Mouse (Mus musculus): ENCODE results near the gene Grin1. TPM values are rescaled to one million over a fixed set of nuclear protein-coding genes. Genes with fewer than 3 reads are reported as not detected.

Gene Grin1
- polyA plus RNA-seq, 2 experiments: 0.02 to 0.06 TPM

GRCm38 (mm10) chr2:25333569-25333968 lies 14.6 kb upstream of the Grin1 start:
- Histone ChIP-seq H3K9ac (replicated peaks) (peak overlapping the region; percentile 93), H3K4me3 (ENCODE audit: insufficient read depth in 1 of 2, low read depth in 2 of 2, low read length in 2 of 2) (peak overlapping the region; percentile 90 to 99), H3K9me3 (ENCODE audit: control insufficient read depth, low read length) (no peaks in the 10 kb centered on the region), H3K4me1 (replicated peaks; ENCODE audit: control insufficient read depth in 2 of 2, insufficient read depth in 2 of 2, low read length in 1 of 2) (peaks cover 12 to 14% of the 10 kb centered on the region in 2 experiments), H3K27me3 (ENCODE audit: control insufficient read depth, insufficient read depth, low read length) (no peaks in the 10 kb centered on the region), H3K27ac (no peak overlapping the region; the same call in 1 of the 2 replicates), H3K36me3 (replicated peaks; ENCODE audit: control insufficient read depth, insufficient read depth, low read depth) (peaks cover 19% of the 10 kb centered on the region), H3K4me2 (ENCODE audit: low read depth) (peak overlapping the region; percentile 96)
- no peak for ATAC-seq (ENCODE audit: insufficient read depth)
- 69% methylated on average over 2 of the region's 2 CpGs for WGBS (ENCODE audit: insufficient replicate concordance)
- DNase-seq (ENCODE audit: low read depth in 3 of 3, low spot score in 3 of 3): no peak
- TF ChIP-seq EP300 (IDR thresholded peaks at IDR 0.05; ENCODE audit: low read depth): no peak
- TF ChIP-seq CTCF (IDR thresholded peaks at IDR 0.05; ENCODE audit: low read depth): no peak

- TF ChIP-seq EP300 (IDR thresholded peaks at IDR 0.05; ENCODE audit: low read depth) (no peak), CTCF (IDR thresholded peaks at IDR 0.05; ENCODE audit: low read depth) (peak; percentile 73)
- H3K4me3 ChIP-seq (ENCODE audit: insufficient read depth in 1 of 2, low read depth in 2 of 2, low read length in 2 of 2): peak within 1 kb of the TSS; percentile 90 to 99
- H3K4me2 ChIP-seq (ENCODE audit: low read depth): peak within 1 kb of the TSS; percentile 96
- H3K36me3 ChIP-seq (replicated peaks; ENCODE audit: control insufficient read depth, insufficient read depth, low read depth): peaks cover 10% of the 10 kb centered on the region
- WGBS (ENCODE audit: insufficient replicate concordance): under 1% methylated on average over 78 of the region's 78 CpGs
- DNase-seq (ENCODE audit: low read depth in 3 of 3, low spot score in 3 of 3) (peak; percentile 98 to 99 (median 99)), ATAC-seq (ENCODE audit: insufficient read depth) (peak; percentile 97)
- H3K27ac ChIP-seq: peak within 1 kb of the TSS; percentile 77
- peaks cover 12 to 14% of the 10 kb centered on the region in 2 experiments for H3K4me1 ChIP-seq (replicated peaks; ENCODE audit: control insufficient read depth in 2 of 2, insufficient read depth in 2 of 2, low read length in 1 of 2)
- H3K27me3 ChIP-seq (ENCODE audit: control insufficient read depth, insufficient read depth, low read length): no peaks in the 10 kb centered on the region; the same call in 1 of the 2 replicates
- H3K9ac ChIP-seq (replicated peaks): peak within 1 kb of the TSS; percentile 95
- H3K9me3 ChIP-seq (ENCODE audit: control insufficient read depth, low read length): no peaks in the 10 kb centered on the region
Measured at GRCm38 (mm10) chr2:25332286-25333160, 13.5 kb upstream of the Grin1 start, which contains the start of gene Man1b1. Gene Man1b1 (plus strand): TSS chr2:25332338.

GRCm38 (mm10) chr2:25331470-25331869 lies 12.5 kb upstream of the Grin1 start:
- WGBS (ENCODE audit: insufficient replicate concordance): 38% methylated on average over 9 of the region's 9 CpGs
- Histone ChIP-seq H3K27me3 (ENCODE audit: control insufficient read depth, insufficient read depth, low read length) (no peaks in the 10 kb centered on the region; the same call in 1 of the 2 replicates), H3K9ac (replicated peaks) (peak overlapping the region; percentile 95), H3K27ac (no peak overlapping the region), H3K4me3 (ENCODE audit: insufficient read depth in 1 of 2, low read depth in 2 of 2, low read length in 2 of 2) (peak overlapping the region; percentile 86 to 99), H3K9me3 (ENCODE audit: control insufficient read depth, low read length) (no peaks in the 10 kb centered on the region), H3K4me1 (replicated peaks; ENCODE audit: control insufficient read depth in 2 of 2, insufficient read depth in 2 of 2, low read length in 1 of 2) (peaks cover 12 to 14% of the 10 kb centered on the region in 2 experiments), H3K4me2 (ENCODE audit: low read depth) (peak overlapping the region; percentile 92), H3K36me3 (replicated peaks; ENCODE audit: control insufficient read depth, insufficient read depth, low read depth) (peaks cover 5% of the 10 kb centered on the region)
- no peak for DNase-seq (ENCODE audit: low read depth in 3 of 3, low spot score in 3 of 3)
- no peak for ATAC-seq (ENCODE audit: insufficient read depth)
- TF ChIP-seq CTCF (IDR thresholded peaks at IDR 0.05; ENCODE audit: low read depth) (no peak), EP300 (IDR thresholded peaks at IDR 0.05; ENCODE audit: low read depth) (no peak)

GRCm38 (mm10) chr2:25328440-25328839 lies 9.5 kb upstream of the Grin1 start:
- no peaks in the 10 kb centered on the region; the same call in 1 of the 2 replicates for H3K27me3 ChIP-seq (ENCODE audit: control insufficient read depth, insufficient read depth, low read length)
- no peaks in the 10 kb centered on the region for H3K36me3 ChIP-seq (replicated peaks; ENCODE audit: control insufficient read depth, insufficient read depth, low read depth)
- TF ChIP-seq CTCF (IDR thresholded peaks at IDR 0.05; ENCODE audit: low read depth): peak; percentile 74
- no peak for TF ChIP-seq EP300 (IDR thresholded peaks at IDR 0.05; ENCODE audit: low read depth)
- H3K9ac ChIP-seq (replicated peaks): no peak overlapping the region
- ATAC-seq (ENCODE audit: insufficient read depth) (no peak), DNase-seq (ENCODE audit: low read depth in 3 of 3, low spot score in 3 of 3) (peak in 2 of 3 experiments; percentile 36 to 43)
- peaks cover 10% of the 10 kb centered on the region in 2 experiments for H3K4me1 ChIP-seq (replicated peaks; ENCODE audit: control insufficient read depth in 2 of 2, insufficient read depth in 2 of 2, low read length in 1 of 2)
- H3K4me2 ChIP-seq (ENCODE audit: low read depth): no peak overlapping the region
- 35% methylated on average over 7 of the region's 7 CpGs for WGBS (ENCODE audit: insufficient replicate concordance)
- no peak overlapping the region for H3K27ac ChIP-seq
- H3K4me3 ChIP-seq (ENCODE audit: insufficient read depth in 1 of 2, low read depth in 2 of 2, low read length in 2 of 2): no peak overlapping the region
- no peaks in the 10 kb centered on the region for H3K9me3 ChIP-seq (ENCODE audit: control insufficient read depth, low read length)

GRCm38 (mm10) chr2:25326036-25326435 lies 7.0 kb upstream of the Grin1 start:
- no peak for DNase-seq (ENCODE audit: low read depth in 3 of 3, low spot score in 3 of 3)
- Histone ChIP-seq H3K27me3 (ENCODE audit: control insufficient read depth, insufficient read depth, low read length) (no peaks in the 10 kb centered on the region; the same call in 1 of the 2 replicates), H3K9ac (replicated peaks) (no peak overlapping the region), H3K36me3 (replicated peaks; ENCODE audit: control insufficient read depth, insufficient read depth, low read depth) (no peaks in the 10 kb centered on the region), H3K4me3 (ENCODE audit: insufficient read depth in 1 of 2, low read depth in 2 of 2, low read length in 2 of 2) (no peak overlapping the region), H3K4me1 (replicated peaks; ENCODE audit: control insufficient read depth in 2 of 2, insufficient read depth in 2 of 2, low read length in 1 of 2) (peaks cover 0 to under 1% of the 10 kb centered on the region in 2 experiments; a peak in 2 of 4 replicates), H3K9me3 (ENCODE audit: control insufficient read depth, low read length) (no peaks in the 10 kb centered on the region), H3K4me2 (ENCODE audit: low read depth) (no peak overlapping the region), H3K27ac (no peak overlapping the region)
- WGBS (ENCODE audit: insufficient replicate concordance): 61% methylated on average over 2 of the region's 2 CpGs
- TF ChIP-seq EP300 (IDR thresholded peaks at IDR 0.05; ENCODE audit: low read depth) (no peak), CTCF (IDR thresholded peaks at IDR 0.05; ENCODE audit: low read depth) (no peak)
- no peak for ATAC-seq (ENCODE audit: insufficient read depth)

Measured in liver, embryonic 14.5 days (tissue).